Mouse (Mus musculus): ENCODE results near the gene Gucd1. TPM values are rescaled to one million over a fixed set of nuclear protein-coding genes. Genes with fewer than 3 reads are reported as not detected.

The Gucd1 gene
- total and polyA plus RNA-seq, 2 experiments = 115 to 166 TPM

- Histone ChIP-seq H3K4me3 (ENCODE audit: insufficient read depth, low read depth, low read length) (no peak overlapping the region), H3K79me2 (ENCODE audit: control insufficient read depth, insufficient read depth, low read length) (no peaks in the 10 kb centered on the region), H3K36me3 (ENCODE audit: control insufficient read depth, insufficient read depth, low read length) (no peaks in the 10 kb centered on the region), H3K9ac (ENCODE audit: low read depth, low read length) (no peak overlapping the region), H3K27ac (replicated peaks; ENCODE audit: insufficient read depth, low read depth, low read length) (peak overlapping the region; percentile 27), H3K4me1 (ENCODE audit: control insufficient read depth, insufficient read depth, low read length) (peaks cover 12% of the 10 kb centered on the region), H3K27me3 (ENCODE audit: control insufficient read depth, insufficient read depth, low read length) (no peaks in the 10 kb centered on the region)
- TF ChIP-seq CTCF (IDR thresholded peaks at IDR 0.05; ENCODE audit: low read depth, low read length) (no peak), POLR2A (IDR thresholded peaks at IDR 0.05; ENCODE audit: extremely low read depth, insufficient read depth, low read length) (no peak)
- peak; percentile 53 for DNase-seq (ENCODE audit: extremely low read depth, low read depth, low spot score)
- WGBS = 44% methylated on average over 10 of the region's 10 CpGs
Measured at GRCm38 (mm10) chr10:75451036-75451786, 66.6 kb downstream of the Gucd1 start.

GRCm38 (mm10) chr10:75450331-75450730 lies 67.4 kb downstream of the Gucd1 start:
- TF ChIP-seq CTCF (IDR thresholded peaks at IDR 0.05; ENCODE audit: low read depth, low read length) = no peak
- TF ChIP-seq POLR2A (IDR thresholded peaks at IDR 0.05; ENCODE audit: extremely low read depth, insufficient read depth, low read length) = no peak
- H3K4me3 ChIP-seq (ENCODE audit: insufficient read depth, low read depth, low read length) = no peak overlapping the region
- peaks cover 12% of the 10 kb centered on the region for H3K4me1 ChIP-seq (ENCODE audit: control insufficient read depth, insufficient read depth, low read length)
- H3K27ac ChIP-seq (replicated peaks; ENCODE audit: insufficient read depth, low read depth, low read length) = no peak overlapping the region
- no peaks in the 10 kb centered on the region for H3K27me3 ChIP-seq (ENCODE audit: control insufficient read depth, insufficient read depth, low read length)
- H3K79me2 ChIP-seq (ENCODE audit: control insufficient read depth, insufficient read depth, low read length) = no peaks in the 10 kb centered on the region
- no peak for DNase-seq (ENCODE audit: extremely low read depth, low read depth, low spot score)
- 93% methylated on average over 8 of the region's 8 CpGs for WGBS
- H3K9ac ChIP-seq (ENCODE audit: low read depth, low read length) = no peak overlapping the region
- 0 out of 2 replicates have a peak, but pooled peaks cover 3% of the 10 kb centered on the region for H3K36me3 ChIP-seq (ENCODE audit: control insufficient read depth, insufficient read depth, low read length)

- WGBS = 41% methylated on average over 6 of the region's 6 CpGs
- 0 out of 2 replicates have a peak overlapping the region, but pooled peaks have one; percentile 1 for H3K27ac ChIP-seq (replicated peaks; ENCODE audit: insufficient read depth, low read depth, low read length)
- no peak overlapping the region for H3K9ac ChIP-seq (ENCODE audit: low read depth, low read length)
- peak; percentile 80 for DNase-seq (ENCODE audit: extremely low read depth, low read depth, low spot score)
- H3K27me3 ChIP-seq (ENCODE audit: control insufficient read depth, insufficient read depth, low read length) = no peaks in the 10 kb centered on the region
- H3K79me2 ChIP-seq (ENCODE audit: control insufficient read depth, insufficient read depth, low read length) = no peaks in the 10 kb centered on the region
- no peak for TF ChIP-seq POLR2A (IDR thresholded peaks at IDR 0.05; ENCODE audit: extremely low read depth, insufficient read depth, low read length)
- TF ChIP-seq CTCF (IDR thresholded peaks at IDR 0.05; ENCODE audit: low read depth, low read length) = no peak
- no peak overlapping the region for H3K4me3 ChIP-seq (ENCODE audit: insufficient read depth, low read depth, low read length)
- peaks cover 12% of the 10 kb centered on the region for H3K4me1 ChIP-seq (ENCODE audit: control insufficient read depth, insufficient read depth, low read length)
- peaks cover 8% of the 10 kb centered on the region; the same call in 1 of the 2 replicates for H3K36me3 ChIP-seq (ENCODE audit: control insufficient read depth, insufficient read depth, low read length)
Measured at GRCm38 (mm10) chr10:75448806-75449420, 68.9 kb downstream of the Gucd1 start.

GRCm38 (mm10) chr10:75447489-75447888 lies 70.3 kb downstream of the Gucd1 start:
- H3K27ac ChIP-seq (replicated peaks; ENCODE audit: insufficient read depth, low read depth, low read length) = no peak overlapping the region
- H3K4me1 ChIP-seq (ENCODE audit: control insufficient read depth, insufficient read depth, low read length) = peaks cover 12% of the 10 kb centered on the region
- H3K4me3 ChIP-seq (ENCODE audit: insufficient read depth, low read depth, low read length) = no peak overlapping the region
- peaks cover 20% of the 10 kb centered on the region; the same call in 1 of the 2 replicates for H3K36me3 ChIP-seq (ENCODE audit: control insufficient read depth, insufficient read depth, low read length)
- DNase-seq (ENCODE audit: extremely low read depth, low read depth, low spot score) = no peak
- H3K9ac ChIP-seq (ENCODE audit: low read depth, low read length) = no peak overlapping the region
- WGBS = 88% methylated on average over 11 of the region's 11 CpGs
- no peaks in the 10 kb centered on the region for H3K27me3 ChIP-seq (ENCODE audit: control insufficient read depth, insufficient read depth, low read length)
- no peaks in the 10 kb centered on the region for H3K79me2 ChIP-seq (ENCODE audit: control insufficient read depth, insufficient read depth, low read length)
- TF ChIP-seq POLR2A (IDR thresholded peaks at IDR 0.05; ENCODE audit: extremely low read depth, insufficient read depth, low read length) = no peak
- TF ChIP-seq CTCF (IDR thresholded peaks at IDR 0.05; ENCODE audit: low read depth, low read length) = no peak

GRCm38 (mm10) chr10:75446501-75447083 lies 71.2 kb downstream of the Gucd1 start:
- WGBS = 82% methylated on average over 13 of the region's 13 CpGs
- DNase-seq (ENCODE audit: extremely low read depth, low read depth, low spot score) = no peak
- no peak overlapping the region for H3K27ac ChIP-seq (replicated peaks; ENCODE audit: insufficient read depth, low read depth, low read length)
- TF ChIP-seq POLR2A (IDR thresholded peaks at IDR 0.05; ENCODE audit: extremely low read depth, insufficient read depth, low read length) = no peak
- peaks cover 22% of the 10 kb centered on the region; the same call in 1 of the 2 replicates for H3K36me3 ChIP-seq (ENCODE audit: control insufficient read depth, insufficient read depth, low read length)
- H3K9ac ChIP-seq (ENCODE audit: low read depth, low read length) = no peak overlapping the region
- no peaks in the 10 kb centered on the region for H3K79me2 ChIP-seq (ENCODE audit: control insufficient read depth, insufficient read depth, low read length)
- no peaks in the 10 kb centered on the region for H3K27me3 ChIP-seq (ENCODE audit: control insufficient read depth, insufficient read depth, low read length)
- H3K4me1 ChIP-seq (ENCODE audit: control insufficient read depth, insufficient read depth, low read length) = peaks cover 12% of the 10 kb centered on the region
- H3K4me3 ChIP-seq (ENCODE audit: insufficient read depth, low read depth, low read length) = no peak overlapping the region

Data from liver, adult 2 months (tissue).